ENCODE assay signal across 9 mouse cellular contexts in genomic region chr7:4137746-4138145, GRCm38 (mm10). TPM values are rescaled to one million over a fixed set of nuclear protein-coding genes. Genes with fewer than 3 reads are reported as not detected.
DNase-seq lines count a peak whose midpoint lies in the region; ATAC-seq and TF ChIP-seq lines count a peak whose summit lies in the region.
"Had no signal": no experiment of that assay in that cellular context is flagged by ENCODE, and none has a peak within 500 bp of the region (broad histone marks: within the 10 kb centered on the region; RNA-seq: fewer than 3 reads in every experiment).

No protein-coding gene starts in this region.

- H3K4me2 ChIP-seq in lung, embryonic 16.5 days (ENCODE audit: low read depth, low read length): peak overlapping the region; percentile 92

- no peaks in the 10 kb centered on the region for H3K9me3 ChIP-seq in lung, embryonic 16.5 days (ENCODE audit: control insufficient read depth, low read length)
- no peaks in the 10 kb centered on the region for H3K9me3 ChIP-seq in limb, embryonic 10.5 days (replicated peaks)

- DNase-seq in cerebellum, adult 11-12 months: peak; percentile 62
- DNase-seq in lung, postnatal 10 days: no peak
- no peak for DNase-seq in limb, embryonic 10.5 days (ENCODE audit: low spot score)
- no peak for DNase-seq in adrenal gland, postnatal 25 days
- DNase-seq in spleen, postnatal 36 days (ENCODE audit: low spot score in 2 of 2): no peak

- peak overlapping the region; percentile 93 for H3K4me3 ChIP-seq in lung, embryonic 16.5 days (ENCODE audit: low read length)
- peak overlapping the region; percentile 71 for H3K4me3 ChIP-seq in limb, embryonic 10.5 days
- H3K4me3 ChIP-seq in olfactory bulb, adult 2 months (ENCODE audit: insufficient read depth, low read depth, low read length): peak overlapping the region; percentile 87

- WGBS in lung, embryonic 16.5 days: 49% methylated on average over 3 of the region's 3 CpGs
- 61% methylated on average over 3 of the region's 3 CpGs for WGBS in limb, embryonic 10.5 days
- WGBS in olfactory bulb, adult 2 months: 46% methylated on average over 3 of the region's 3 CpGs

- H3K4me1 ChIP-seq in lung, embryonic 16.5 days (replicated peaks; ENCODE audit: control insufficient read depth, insufficient read depth, low read length): peaks cover 8% of the 10 kb centered on the region
- peaks cover 8% of the 10 kb centered on the region for H3K4me1 ChIP-seq in limb, embryonic 10.5 days
- H3K4me1 ChIP-seq in olfactory bulb, adult 2 months (ENCODE audit: control insufficient read depth, insufficient read depth, low read length): peaks cover 7% of the 10 kb centered on the region; the same call in 1 of the 2 replicates

- no peaks in the 10 kb centered on the region for H3K27me3 ChIP-seq in lung, embryonic 16.5 days (ENCODE audit: control insufficient read depth, insufficient read depth, low read depth, low read length)
- no peaks in the 10 kb centered on the region for H3K27me3 ChIP-seq in limb, embryonic 10.5 days (ENCODE audit: low read depth, poor library complexity, severe bottlenecking)

- no peak for TF ChIP-seq POLR2A in olfactory bulb, adult 2 months (IDR thresholded peaks at IDR 0.05; ENCODE audit: insufficient read depth, low read depth, low read length)

- ATAC-seq in cerebellum, adult (ENCODE audit: insufficient number of reproducible peaks, low FRiP score, low TSS enrichment): no peak
- ATAC-seq in lung, embryonic 16.5 days (ENCODE audit: low read depth): no peak

- peak overlapping the region; percentile 92 for H3K9ac ChIP-seq in lung, embryonic 16.5 days (ENCODE audit: low read length)

- no peak for TF ChIP-seq CTCF in olfactory bulb, adult 2 months (IDR thresholded peaks at IDR 0.05; ENCODE audit: insufficient read depth, low read depth, low read length)

- peaks cover 38% of the 10 kb centered on the region for H3K36me3 ChIP-seq in lung, embryonic 16.5 days (ENCODE audit: control insufficient read depth, insufficient read depth, low read length)
- H3K36me3 ChIP-seq in limb, embryonic 10.5 days: peaks cover 46% of the 10 kb centered on the region

- H3K27ac ChIP-seq in lung, embryonic 16.5 days (ENCODE audit: low read length): no peak overlapping the region
- H3K27ac ChIP-seq in limb, embryonic 10.5 days: peak overlapping the region; percentile 94; the same call in 1 of the 2 replicates
- peak overlapping the region; percentile 70 for H3K27ac ChIP-seq in olfactory bulb, adult 2 months (ENCODE audit: insufficient read depth, low read depth, low read length)

RNA-seq across cellular contexts. Expression of gene Leng8, which starts 0.9 kb away (rescaled TPM):
- 54.0 and 56.1 TPM in 2 replicates for polyA plus RNA-seq in lung, embryonic 16.5 days (2015; fragmentation: Nextera tagmentation; extraction: Ambion mirVana)
- 61.7 and 75.9 TPM in 2 replicates for polyA plus RNA-seq in limb, embryonic 10.5 days (2016; fragmentation: Nextera tagmentation; extraction: Ambion mirVana)
- polyA plus RNA-seq in olfactory bulb, adult 2 months (2012; ENCODE audit: insufficient read depth, insufficient read length, low replicate concordance, missing spikeins): 552 and 558 TPM in 2 replicates
- total RNA-seq in adrenal gland, postnatal 25 days (2021): 131 and 169 TPM in 2 replicates

RNA-seq across cellular contexts. Expression of gene Leng9, which starts 12.4 kb away (rescaled TPM):
- polyA plus RNA-seq in lung, embryonic 16.5 days (2015; fragmentation: Nextera tagmentation; extraction: Ambion mirVana): 5.0 and 5.5 TPM in 2 replicates
- polyA plus RNA-seq in limb, embryonic 10.5 days (2016; fragmentation: Nextera tagmentation; extraction: Ambion mirVana): 1.2 and 2.0 TPM in 2 replicates
- polyA plus RNA-seq in olfactory bulb, adult 2 months (2012; ENCODE audit: insufficient read depth, insufficient read length, low replicate concordance, missing spikeins): not detected in 2 replicates
- 11.5 and 12.2 TPM in 2 replicates for total RNA-seq in adrenal gland, postnatal 25 days (2021)

RNA-seq across cellular contexts. Expression of gene Ttyh1, which starts 18.5 kb away (rescaled TPM):
- polyA plus RNA-seq in lung, embryonic 16.5 days (2015; fragmentation: Nextera tagmentation; extraction: Ambion mirVana): 2.1 and 2.9 TPM in 2 replicates
- 0.79 and 1.2 TPM in 2 replicates for polyA plus RNA-seq in limb, embryonic 10.5 days (2016; fragmentation: Nextera tagmentation; extraction: Ambion mirVana)
- polyA plus RNA-seq in olfactory bulb, adult 2 months (2012; ENCODE audit: insufficient read depth, insufficient read length, low replicate concordance, missing spikeins): 162 and 238 TPM in 2 replicates
- 2.0 and 2.3 TPM in 2 replicates for total RNA-seq in adrenal gland, postnatal 25 days (2021)
- total RNA-seq: megakaryocyte-erythroid progenitor cell, adult 5-6 weeks had no signal

RNA-seq across cellular contexts. Expression of gene Cdc42ep5, which starts 26.9 kb away (rescaled TPM):
- 46.2 and 49.2 TPM in 2 replicates for polyA plus RNA-seq in lung, embryonic 16.5 days (2015; fragmentation: Nextera tagmentation; extraction: Ambion mirVana)
- 23.5 and 32.3 TPM in 2 replicates for polyA plus RNA-seq in limb, embryonic 10.5 days (2016; fragmentation: Nextera tagmentation; extraction: Ambion mirVana)
- polyA plus RNA-seq in olfactory bulb, adult 2 months (2012; ENCODE audit: insufficient read depth, insufficient read length, low replicate concordance, missing spikeins): not detected in 2 replicates
- total RNA-seq in adrenal gland, postnatal 25 days (2021): 42.7 and 45.5 TPM in 2 replicates
- total RNA-seq: megakaryocyte-erythroid progenitor cell, adult 5-6 weeks had no signal

Comparison
In these comparisons a context has a peak if more than half of its experiments do, and no peak if none do; other contexts are left out.
1. RNA of gene Ttyh1, which starts 18.5 kb away (polyA plus RNA-seq): 162 to 238 TPM in olfactory bulb, adult 2 months; 2.1 to 2.9 TPM in lung, embryonic 16.5 days and 0.79 to 1.2 TPM in limb, embryonic 10.5 days; every median in the first group is over 10 times any median in the second.
2. Peak in every context shown above with its lines, with median percentiles within 50 percentile points of each other: H3K4me3 ChIP-seq.